Mouse (Mus musculus) forebrain, embryonic 12.5 days (tissue): ENCODE results near the gene Prdm2. TPM values are rescaled to one million over a fixed set of nuclear protein-coding genes. Genes with fewer than 3 reads are reported as not detected.

Source experiments
- ATAC-seq: fragments of 200-750 bp; cut with Nextera tagmentation; 2 replicates; pipeline ENCODE4 v1.8.0; 2017; ENCODE audit warnings: moderate TSS enrichment; ENCODE audit not compliant: low FRiP score
- H3K27ac ChIP-seq: fragments of 300-500 bp; sonication (generic); 2 replicates; pipeline ENCODE4 v1.5.1; 2016; ENCODE audit warnings: mild to moderate bottlenecking
- H3K27me3 ChIP-seq: fragments of 300-500 bp; sonication (generic); 2 replicates; pipeline ENCODE4 v1.6.1; 2016; ENCODE audit warnings: mild to moderate bottlenecking
- H3K36me3 ChIP-seq: fragments of 300-500 bp; sonication (generic); replicated peaks from 2 replicates; pipeline ENCODE4 v1.6.1; 2016; ENCODE audit warnings: mild to moderate bottlenecking
- H3K4me1 ChIP-seq: fragments of 300-500 bp; sonication (generic); 2 replicates; pipeline ENCODE4 v1.6.1; 2016
- H3K4me2 ChIP-seq: fragments of 300-500 bp; sonication (generic); 2 replicates; pipeline ENCODE4 v1.6.1; 2016; ENCODE audit warnings: mild to moderate bottlenecking, moderate library complexity
- H3K4me3 ChIP-seq: fragments of 300-500 bp; sonication (generic); replicated peaks from 2 replicates; pipeline ENCODE4 v1.5.1; 2016; ENCODE audit warnings: mild to moderate bottlenecking
- H3K9ac ChIP-seq: fragments of 300-500 bp; sonication (generic); 2 replicates; pipeline ENCODE4 v1.6.1; 2016; ENCODE audit warnings: mild to moderate bottlenecking
- H3K9me3 ChIP-seq: fragments of 300-500 bp; sonication (generic); 2 replicates; pipeline ENCODE4 v1.6.1; 2016
- WGBS: fragments of 180-500 bp; shearing (Covaris S2); methylation state at CpG from one replicate; pipeline ENCODE4 v1.1.7; 2016; 5-methylcytosine and 5-hydroxymethylcytosine counted together
- polyA plus RNA-seq: library from polyadenylated mRNA; unstranded; fragments of >200 nt; fragmentation: Nextera tagmentation; extraction: Ambion mirVana; gene quantifications from 2 replicates; pipeline ENCODE4 v1.2.1, GENCODE M21; 2016

Prdm2 gene
- polyA plus RNA-seq, 1 experiment from 2014 or later, result 17.0 TPM

DNA sequence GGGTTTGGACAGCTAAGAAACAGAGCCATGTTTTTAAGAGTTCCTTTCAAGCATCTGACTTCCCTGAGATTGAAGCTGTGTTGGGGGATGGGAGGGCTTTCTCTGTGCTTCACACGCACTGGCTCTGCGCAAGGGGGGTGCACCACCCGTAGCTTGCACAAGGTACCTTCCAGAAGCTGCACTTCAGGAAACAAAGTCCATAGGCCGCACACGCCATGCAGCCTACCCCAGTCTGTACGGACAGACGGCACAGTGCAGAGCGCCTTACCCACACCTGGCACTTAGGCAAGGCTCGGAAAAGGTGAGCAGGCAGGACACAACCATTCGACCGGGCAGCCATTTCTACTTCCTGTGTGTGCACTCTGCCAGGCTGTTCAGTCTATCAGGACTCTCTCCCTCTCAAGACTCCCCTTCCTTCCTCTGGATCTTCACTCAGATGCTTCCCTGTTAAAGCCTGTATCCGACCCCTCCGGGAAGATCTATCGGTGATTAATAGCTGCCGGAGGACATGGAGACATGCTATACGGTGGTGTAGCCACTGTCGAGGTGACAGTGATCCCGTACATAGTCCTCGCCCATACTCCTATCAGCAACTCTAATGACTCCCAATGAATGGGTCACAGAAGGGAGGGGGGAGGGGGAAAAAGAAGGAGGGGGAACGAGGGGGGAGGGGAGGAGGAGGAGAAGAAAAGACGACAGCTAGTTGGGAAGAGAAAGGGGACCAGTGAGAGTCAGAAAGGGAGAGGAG, 98.4 kb downstream of the Prdm2 start:
- Histone ChIP-seq H3K9ac (no peak overlapping the region), H3K4me1 (peaks cover 21% of the 10 kb centered on the region), H3K36me3 (peaks cover 26% of the 10 kb centered on the region), H3K4me2 (no peak overlapping the region), H3K27me3 (no peaks in the 10 kb centered on the region), H3K27ac (no peak overlapping the region), H3K9me3 (no peaks in the 10 kb centered on the region), H3K4me3 (no peak overlapping the region)
- no peak; the same call in 1 of the 2 replicates for ATAC-seq
- 78% methylated on average over 21 of the region's 21 CpGs for WGBS

- H3K27me3 ChIP-seq, result no peaks in the 10 kb centered on the region
- no peak overlapping the region for H3K27ac ChIP-seq
- no peaks in the 10 kb centered on the region for H3K9me3 ChIP-seq
- no peak for ATAC-seq
- H3K4me1 ChIP-seq, result peaks cover 14% of the 10 kb centered on the region
- no peak overlapping the region for H3K4me3 ChIP-seq
- 33% methylated on average over 6 of the region's 6 CpGs for WGBS
- no peak overlapping the region for H3K4me2 ChIP-seq
- peaks cover 36% of the 10 kb centered on the region for H3K36me3 ChIP-seq
- no peak overlapping the region for H3K9ac ChIP-seq
These were observed 99.8 kb downstream of the Prdm2 start for GRCm38 (mm10) chr4:143112985-143113384.

DNA sequence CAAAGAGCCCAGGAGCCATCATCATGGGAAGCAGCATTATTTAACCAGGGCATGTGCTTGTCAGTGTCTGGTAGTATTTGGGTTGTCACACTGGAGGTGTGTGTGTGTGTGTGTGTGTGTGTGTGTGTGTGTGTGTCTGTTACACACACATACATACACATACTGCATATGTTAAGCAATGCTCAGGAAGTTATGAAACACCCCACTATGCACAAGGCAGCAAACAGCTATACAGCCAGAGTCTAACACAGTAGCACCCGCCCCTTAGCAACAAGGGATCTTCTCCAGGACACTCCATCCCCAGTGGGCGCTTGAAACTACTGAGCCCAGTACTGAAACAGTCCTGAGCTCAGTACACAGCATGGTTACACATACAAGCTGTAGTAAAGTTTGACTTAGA, 100.4 kb downstream of the Prdm2 start:
- WGBS, result 94% methylated on average over 2 of the region's 2 CpGs

GRCm38 (mm10) chr4:143111872-143112271, 100.9 kb downstream of the Prdm2 start:
- H3K4me2 ChIP-seq, result no peak overlapping the region
- 96% methylated on average over 5 of the region's 5 CpGs for WGBS

More for the DNA sequence above, 100.4 kb downstream of the Prdm2 start:
- ATAC-seq, result no peak
- H3K9me3 ChIP-seq, result no peaks in the 10 kb centered on the region
- no peak overlapping the region for H3K9ac ChIP-seq
- H3K4me3 ChIP-seq, result no peak overlapping the region
- H3K27me3 ChIP-seq, result no peaks in the 10 kb centered on the region
- H3K36me3 ChIP-seq, result peaks cover 36% of the 10 kb centered on the region
- no peak overlapping the region for H3K4me2 ChIP-seq
- peaks cover 13% of the 10 kb centered on the region for H3K4me1 ChIP-seq
- H3K27ac ChIP-seq, result no peak overlapping the region

GRCm38 (mm10) chr4:143108552-143108951, 104.2 kb downstream of the Prdm2 start:
- no peak for ATAC-seq
- Histone ChIP-seq H3K4me2 (no peak overlapping the region), H3K4me1 (0 out of 2 replicates have a peak, but pooled peaks cover 2% of the 10 kb centered on the region), H3K27me3 (no peaks in the 10 kb centered on the region), H3K9me3 (no peaks in the 10 kb centered on the region), H3K4me3 (no peak overlapping the region), H3K9ac (no peak overlapping the region), H3K27ac (no peak overlapping the region), H3K36me3 (peaks cover 39% of the 10 kb centered on the region)
- 83% methylated on average over 9 of the region's 9 CpGs for WGBS

More at GRCm38 (mm10) chr4:143111872-143112271, 100.9 kb downstream of the Prdm2 start:
- H3K4me3 ChIP-seq, result no peak overlapping the region
- no peaks in the 10 kb centered on the region for H3K9me3 ChIP-seq
- peaks cover 36% of the 10 kb centered on the region for H3K36me3 ChIP-seq
- H3K9ac ChIP-seq, result no peak overlapping the region
- H3K4me1 ChIP-seq, result peaks cover 13% of the 10 kb centered on the region
- H3K27me3 ChIP-seq, result no peaks in the 10 kb centered on the region
- H3K27ac ChIP-seq, result no peak overlapping the region
- no peak for ATAC-seq

GRCm38 (mm10) chr4:143106971-143107370, 105.8 kb downstream of the Prdm2 start:
- Histone ChIP-seq H3K4me1 (no peaks in the 10 kb centered on the region), H3K4me3 (no peak overlapping the region), H3K9ac (no peak overlapping the region), H3K36me3 (peaks cover 39% of the 10 kb centered on the region), H3K27ac (no peak overlapping the region), H3K9me3 (no peaks in the 10 kb centered on the region), H3K4me2 (no peak overlapping the region), H3K27me3 (no peaks in the 10 kb centered on the region)
- no peak for ATAC-seq
- 86% methylated on average over 6 of the region's 6 CpGs for WGBS

DNA sequence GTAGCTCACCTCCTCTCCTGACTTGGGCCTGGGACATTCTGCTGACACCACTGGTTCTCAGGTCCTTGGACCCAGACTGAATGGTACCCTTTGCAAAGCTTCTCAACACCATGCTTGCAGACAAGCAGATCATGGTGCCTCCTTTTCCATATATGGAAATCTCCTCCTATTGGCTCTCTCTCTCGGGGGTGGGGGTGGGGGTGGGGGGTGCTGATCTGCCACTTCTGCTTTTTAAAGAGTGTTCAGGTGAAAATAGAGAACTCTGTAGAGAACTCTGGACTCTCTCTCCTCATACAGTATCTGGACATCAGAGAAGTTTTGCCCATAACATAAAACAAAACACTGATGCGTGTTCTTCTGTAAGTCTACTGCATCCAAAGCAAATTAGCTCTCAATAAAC, 106.2 kb downstream of the Prdm2 start:
- Histone ChIP-seq H3K9me3 (no peaks in the 10 kb centered on the region), H3K4me2 (no peak overlapping the region), H3K4me1 (no peaks in the 10 kb centered on the region), H3K36me3 (peaks cover 35% of the 10 kb centered on the region), H3K27me3 (no peaks in the 10 kb centered on the region), H3K9ac (no peak overlapping the region), H3K4me3 (no peak overlapping the region), H3K27ac (no peak overlapping the region)
- no peak for ATAC-seq
- WGBS, result 81% methylated on average over 2 of the region's 2 CpGs

- no peaks in the 10 kb centered on the region for H3K27me3 ChIP-seq
- H3K4me3 ChIP-seq, result no peak overlapping the region
- WGBS, result 88% methylated on average over 5 of the region's 5 CpGs
These were observed 108.1 kb downstream of the Prdm2 start for GRCm38 (mm10) chr4:143104739-143105138.

GRCm38 (mm10) chr4:143103811-143104210, 109.0 kb downstream of the Prdm2 start:
- no peak overlapping the region for H3K4me2 ChIP-seq
- 80% methylated on average over 2 of the region's 2 CpGs for WGBS
- no peak overlapping the region for H3K9ac ChIP-seq
- peaks cover 7% of the 10 kb centered on the region for H3K36me3 ChIP-seq
- ATAC-seq, result no peak
- H3K4me3 ChIP-seq, result no peak overlapping the region
- no peaks in the 10 kb centered on the region for H3K27me3 ChIP-seq
- no peaks in the 10 kb centered on the region for H3K9me3 ChIP-seq
- H3K4me1 ChIP-seq, result peaks cover 4% of the 10 kb centered on the region; the same call in 1 of the 2 replicates
- no peak overlapping the region for H3K27ac ChIP-seq

More at GRCm38 (mm10) chr4:143104739-143105138, 108.1 kb downstream of the Prdm2 start:
- no peak for ATAC-seq
- 0 out of 2 replicates have a peak, but pooled peaks cover under 1% of the 10 kb centered on the region for H3K4me1 ChIP-seq
- no peaks in the 10 kb centered on the region for H3K9me3 ChIP-seq
- H3K27ac ChIP-seq, result no peak overlapping the region
- no peak overlapping the region for H3K4me2 ChIP-seq
- H3K36me3 ChIP-seq, result peaks cover 17% of the 10 kb centered on the region
- no peak overlapping the region for H3K9ac ChIP-seq

GRCm38 (mm10) chr4:143100157-143100556, 112.6 kb downstream of the Prdm2 start:
- peaks cover 4% of the 10 kb centered on the region; the same call in 1 of the 2 replicates for H3K4me1 ChIP-seq
- H3K4me2 ChIP-seq, result no peak overlapping the region
- no peaks in the 10 kb centered on the region for H3K36me3 ChIP-seq
- no peaks in the 10 kb centered on the region for H3K9me3 ChIP-seq
- H3K9ac ChIP-seq, result no peak overlapping the region
- no peak for ATAC-seq
- H3K4me3 ChIP-seq, result no peak overlapping the region
- H3K27ac ChIP-seq, result no peak overlapping the region
- 72% methylated on average over 6 of the region's 6 CpGs for WGBS
- no peaks in the 10 kb centered on the region for H3K27me3 ChIP-seq

DNA sequence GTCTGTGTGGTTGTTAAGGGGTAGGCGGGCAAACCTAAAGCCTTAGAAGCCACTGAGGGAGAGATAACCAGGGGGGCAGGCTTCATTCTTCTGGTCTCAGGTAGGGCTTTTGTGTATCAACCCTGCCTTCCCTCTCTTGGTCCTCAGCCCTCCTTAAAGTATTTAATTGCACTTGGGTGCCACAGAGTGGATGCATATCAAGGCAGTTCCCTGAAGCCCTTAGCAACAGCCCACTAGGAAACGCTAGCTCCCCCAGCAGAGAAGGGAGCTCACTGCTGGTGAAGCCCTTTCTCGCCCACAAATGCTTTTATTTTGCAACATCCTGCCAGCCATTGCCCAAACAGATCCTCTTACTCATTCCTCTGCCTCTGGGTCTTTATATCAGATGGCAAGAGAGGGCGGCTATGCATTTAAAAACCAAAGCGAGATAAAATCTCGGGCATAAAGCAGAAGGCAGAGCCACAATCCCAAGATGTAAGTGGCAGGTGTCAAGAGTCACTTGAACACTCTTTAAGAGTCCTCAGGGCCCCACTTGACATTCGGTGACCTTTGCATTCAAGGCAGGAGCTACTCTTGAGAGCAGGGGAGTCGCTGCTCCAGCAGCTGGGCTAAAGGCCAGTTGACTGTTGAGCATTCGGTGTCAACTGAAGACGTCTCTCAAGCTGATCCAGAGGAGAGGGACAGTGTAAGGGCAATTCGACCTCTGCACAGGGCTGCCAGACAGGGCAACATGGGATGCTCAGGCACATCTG, 113.3 kb downstream of the Prdm2 start:
- no peak for ATAC-seq
- H3K4me2 ChIP-seq, result no peak overlapping the region
- no peaks in the 10 kb centered on the region for H3K27me3 ChIP-seq
- H3K27ac ChIP-seq, result no peak overlapping the region
- no peak overlapping the region for H3K9ac ChIP-seq
- no peak overlapping the region for H3K4me3 ChIP-seq
- no peaks in the 10 kb centered on the region for H3K36me3 ChIP-seq
- WGBS, result 67% methylated on average over 11 of the region's 11 CpGs
- peaks cover 4% of the 10 kb centered on the region; the same call in 1 of the 2 replicates for H3K4me1 ChIP-seq
- no peaks in the 10 kb centered on the region for H3K9me3 ChIP-seq

DNA sequence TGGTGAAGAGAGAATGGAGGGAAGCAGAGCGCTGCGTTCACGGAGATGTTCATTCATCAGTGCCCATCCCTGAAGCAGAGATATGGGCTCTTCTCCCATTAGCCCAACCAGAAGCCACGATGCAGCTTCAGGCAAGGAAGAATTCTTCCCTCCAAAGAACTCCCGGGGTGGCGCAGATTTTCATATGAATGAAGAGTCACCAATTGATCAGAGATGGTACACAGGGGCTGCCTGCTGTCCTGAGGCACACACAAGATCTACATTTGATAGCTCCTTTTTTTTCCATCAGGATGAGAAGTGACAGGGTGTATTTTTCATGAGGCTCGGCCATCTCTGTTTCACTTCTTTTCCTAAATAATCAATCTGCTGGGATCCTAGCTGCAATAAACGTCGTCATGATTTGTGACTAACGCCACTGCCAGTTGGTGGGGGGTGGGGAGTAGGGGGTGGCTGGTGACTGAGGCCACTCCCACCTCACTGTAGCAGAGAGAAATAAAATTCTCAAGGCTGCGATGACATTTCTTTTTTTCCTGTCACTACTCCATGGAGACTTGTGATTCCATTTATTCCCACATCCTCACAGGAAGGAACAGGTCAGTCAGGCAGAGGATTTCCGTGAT, 120.6 kb downstream of the Prdm2 start:
- 55% methylated on average over 12 of the region's 12 CpGs for WGBS
- H3K27ac ChIP-seq, result no peak overlapping the region

More for the DNA sequence above, 120.6 kb downstream of the Prdm2 start:
- H3K9ac ChIP-seq, result no peak overlapping the region
- H3K9me3 ChIP-seq, result peaks cover 6% of the 10 kb centered on the region
- no peak overlapping the region for H3K4me3 ChIP-seq
- no peaks in the 10 kb centered on the region for H3K36me3 ChIP-seq
- no peak overlapping the region for H3K4me2 ChIP-seq
- peaks cover 3% of the 10 kb centered on the region; the same call in 1 of the 2 replicates for H3K27me3 ChIP-seq
- ATAC-seq, result no peak
- 0 out of 2 replicates have a peak, but pooled peaks cover 2% of the 10 kb centered on the region for H3K4me1 ChIP-seq
